Mouse (Mus musculus): ENCODE measurements around the gene Tsks. TPM values are rescaled to one million over a fixed set of nuclear protein-coding genes. Genes with fewer than 3 reads are reported as not detected.

Gene Tsks
- polyA plus RNA-seq, 1 experiment from 2014 or later: 0.14 TPM

DNA sequence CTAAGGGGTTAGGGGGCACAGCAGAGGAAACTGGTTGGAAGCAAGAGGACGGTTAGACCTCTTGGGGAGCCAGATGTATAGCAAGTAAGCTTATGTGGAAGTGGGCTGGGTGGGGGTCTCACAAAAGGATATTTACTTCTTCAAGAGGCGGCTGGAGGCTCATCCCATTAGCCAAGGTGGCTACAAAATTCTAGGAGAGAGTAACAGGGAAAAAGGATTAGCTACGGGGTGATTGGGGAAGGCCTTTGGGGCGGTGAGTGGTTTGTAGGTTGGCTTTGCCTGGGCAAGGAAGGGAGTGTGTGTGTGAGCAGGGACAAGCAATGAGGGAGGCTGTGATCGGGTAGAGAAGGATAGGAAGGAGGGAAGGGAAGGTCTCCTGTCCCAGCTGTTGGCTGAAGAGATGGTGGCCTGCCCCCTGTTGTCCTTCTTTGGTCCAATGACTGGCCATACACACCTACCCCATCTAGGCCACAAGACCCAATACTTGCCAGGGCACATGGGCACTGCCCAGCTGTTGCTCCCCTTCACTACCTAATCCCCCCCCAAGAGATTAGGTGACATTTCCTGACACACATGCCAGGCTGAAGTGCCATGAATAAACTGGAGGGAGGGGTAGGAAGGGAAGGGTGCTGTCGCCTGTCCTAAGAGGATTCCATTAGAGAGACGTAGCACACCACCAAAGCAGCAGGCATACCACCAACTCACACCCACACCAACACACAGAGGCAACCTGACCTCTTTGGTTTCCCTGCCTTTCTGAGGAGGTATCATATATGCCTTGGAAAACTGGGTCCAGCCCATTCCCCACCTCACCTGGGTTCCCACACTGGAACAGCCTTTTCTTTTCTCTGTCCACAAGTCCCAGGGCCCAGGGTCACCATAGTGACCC is 41.2 kb downstream of the Tsks start:
- Histone ChIP-seq H3K36me3 (peaks cover 37% of the 10 kb centered on the region), H3K27ac (replicated peaks) (peak overlapping the region; percentile 25; the same call in 1 of the 2 replicates), H3K27me3 (replicated peaks) (no peaks in the 10 kb centered on the region), H3K9me3 (replicated peaks) (no peaks in the 10 kb centered on the region), H3K4me3 (replicated peaks) (peak overlapping the region; percentile 99; the same call in 1 of the 2 replicates), H3K9ac (replicated peaks) (peak overlapping the region; percentile 23), H3K4me2 (peak overlapping the region; percentile 64), H3K4me1 (peaks cover 40% of the 10 kb centered on the region)
- no peak for ATAC-seq (ENCODE audit: low FRiP score)
- 85% methylated on average over 7 of the region's 7 CpGs for WGBS

- Histone ChIP-seq H3K9me3 (replicated peaks) (no peaks in the 10 kb centered on the region), H3K36me3 (peaks cover 31% of the 10 kb centered on the region), H3K9ac (replicated peaks) (no peak overlapping the region), H3K4me1 (peaks cover 41% of the 10 kb centered on the region), H3K4me3 (replicated peaks) (peak overlapping the region; percentile 99), H3K27ac (replicated peaks) (peak overlapping the region; percentile 18), H3K27me3 (replicated peaks) (no peaks in the 10 kb centered on the region), H3K4me2 (peak overlapping the region; percentile 64)
- no peak for ATAC-seq (ENCODE audit: low FRiP score)
- WGBS: 46% methylated on average over 3 of the region's 3 CpGs
Measured at GRCm38 (mm10) chr7:44984833-44985164, 41.8 kb downstream of the Tsks start.

GRCm38 (mm10) chr7:44985595-44986191 is 42.7 kb downstream of the Tsks start:
- 0% methylated on average over 44 of the region's 45 CpGs for WGBS
- Histone ChIP-seq H3K4me2 (peak overlapping the region; percentile 64), H3K9me3 (replicated peaks) (no peaks in the 10 kb centered on the region), H3K27ac (replicated peaks) (peak overlapping the region; percentile 97), H3K4me1 (peaks cover 41% of the 10 kb centered on the region), H3K36me3 (peaks cover 22% of the 10 kb centered on the region), H3K4me3 (replicated peaks) (peak overlapping the region; percentile 99), H3K27me3 (replicated peaks) (no peaks in the 10 kb centered on the region), H3K9ac (replicated peaks) (peak overlapping the region; percentile 97)
- peak; percentile 16 for ATAC-seq (ENCODE audit: low FRiP score)

DNA sequence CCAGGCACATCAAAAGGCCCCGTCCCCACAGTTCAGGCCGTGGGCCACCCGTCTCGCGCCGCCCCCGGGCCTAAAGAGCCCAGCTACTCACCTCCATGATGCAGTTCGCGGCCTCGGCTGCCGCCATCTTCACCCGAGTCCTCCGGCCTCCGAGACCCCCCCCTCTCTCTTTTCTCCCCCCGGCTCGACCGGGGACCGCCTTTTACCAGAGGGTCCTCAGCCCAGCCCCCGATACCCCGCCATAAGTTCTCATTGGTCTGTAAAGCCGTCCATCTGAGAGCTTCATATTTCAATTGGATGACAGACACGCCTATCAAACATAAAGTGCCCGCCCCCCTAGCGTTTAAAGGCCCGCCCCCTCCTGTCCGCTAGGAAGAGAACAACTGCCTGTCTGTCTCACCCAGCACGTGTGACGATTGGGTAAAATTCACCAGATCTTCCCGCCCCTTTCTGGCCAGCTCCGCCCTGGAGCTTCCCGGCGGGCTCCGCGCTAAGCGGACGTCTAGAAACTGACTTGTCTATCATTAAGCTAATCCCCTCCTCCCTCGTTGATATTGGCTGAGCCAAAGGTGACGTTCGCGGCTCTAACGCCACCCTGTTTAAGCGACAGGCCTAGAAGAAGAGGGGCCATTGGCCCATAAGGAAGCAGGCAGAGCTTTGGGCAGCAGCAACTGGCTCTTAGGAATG is 43.3 kb downstream of the Tsks start, which contains the start of gene Prmt1:
Prmt1 (minus strand) TSS at position 377 of the 687 bp plus-strand sequence.
- ATAC-seq (ENCODE audit: low FRiP score): peak; percentile 95
- H3K4me1 ChIP-seq: peaks cover 41% of the 10 kb centered on the region
- no peaks in the 10 kb centered on the region for H3K9me3 ChIP-seq (replicated peaks)
- peak within 1 kb of the TSS; percentile 97 for H3K27ac ChIP-seq (replicated peaks)
- H3K4me3 ChIP-seq (replicated peaks): peak within 1 kb of the TSS; percentile 99
- peak within 1 kb of the TSS; percentile 71 for H3K4me2 ChIP-seq
- WGBS: under 1% methylated on average over 42 of the region's 42 CpGs
- H3K36me3 ChIP-seq: peaks cover 16% of the 10 kb centered on the region
- peak within 1 kb of the TSS; percentile 97 for H3K9ac ChIP-seq (replicated peaks)
- H3K27me3 ChIP-seq (replicated peaks): no peaks in the 10 kb centered on the region

- Histone ChIP-seq H3K4me1 (peaks cover 41% of the 10 kb centered on the region), H3K9me3 (replicated peaks) (no peaks in the 10 kb centered on the region), H3K27me3 (replicated peaks) (no peaks in the 10 kb centered on the region), H3K4me3 (replicated peaks) (peak overlapping the region; percentile 99), H3K9ac (replicated peaks) (peak overlapping the region; percentile 69), H3K27ac (replicated peaks) (peak overlapping the region; percentile 94), H3K36me3 (peaks cover 13% of the 10 kb centered on the region), H3K4me2 (peak overlapping the region; percentile 71)
- WGBS: under 1% methylated on average over 29 of the region's 29 CpGs
- ATAC-seq (ENCODE audit: low FRiP score): peak; percentile 7
Measured at GRCm38 (mm10) chr7:44986879-44987718, 44.1 kb downstream of the Tsks start.

DNA sequence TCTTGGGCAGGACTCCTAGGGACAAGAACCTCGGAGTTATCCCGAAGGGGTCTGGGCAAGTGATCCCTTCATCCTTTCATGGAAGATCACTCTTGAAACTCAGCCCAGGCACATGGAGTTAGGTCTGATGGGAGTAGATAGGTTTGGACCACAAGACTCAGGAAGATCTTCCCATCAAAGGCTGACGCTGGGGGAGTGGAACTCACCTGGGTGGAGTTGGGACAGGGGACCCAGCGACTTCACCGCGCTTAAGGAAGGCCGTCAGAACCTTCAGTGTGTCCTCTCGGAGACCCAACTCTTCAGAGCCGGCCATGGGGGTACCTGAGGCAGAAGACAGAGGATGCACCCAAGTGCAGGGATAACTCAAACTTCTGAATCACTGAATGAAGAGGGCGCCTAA is 53.7 kb downstream of the Tsks start:
- Histone ChIP-seq H3K4me3 (replicated peaks) (peak overlapping the region; percentile 60), H3K4me2 (peak overlapping the region; percentile 84), H3K9ac (replicated peaks) (peak overlapping the region; percentile 8; the same call in 1 of the 2 replicates), H3K4me1 (peaks cover 34% of the 10 kb centered on the region), H3K27ac (replicated peaks) (peak overlapping the region; percentile 76; the same call in 1 of the 2 replicates), H3K9me3 (replicated peaks) (no peaks in the 10 kb centered on the region), H3K36me3 (peaks cover 18% of the 10 kb centered on the region), H3K27me3 (replicated peaks) (no peaks in the 10 kb centered on the region)
- ATAC-seq (ENCODE audit: low FRiP score): no peak
- WGBS: 21% methylated on average over 10 of the region's 10 CpGs

DNA sequence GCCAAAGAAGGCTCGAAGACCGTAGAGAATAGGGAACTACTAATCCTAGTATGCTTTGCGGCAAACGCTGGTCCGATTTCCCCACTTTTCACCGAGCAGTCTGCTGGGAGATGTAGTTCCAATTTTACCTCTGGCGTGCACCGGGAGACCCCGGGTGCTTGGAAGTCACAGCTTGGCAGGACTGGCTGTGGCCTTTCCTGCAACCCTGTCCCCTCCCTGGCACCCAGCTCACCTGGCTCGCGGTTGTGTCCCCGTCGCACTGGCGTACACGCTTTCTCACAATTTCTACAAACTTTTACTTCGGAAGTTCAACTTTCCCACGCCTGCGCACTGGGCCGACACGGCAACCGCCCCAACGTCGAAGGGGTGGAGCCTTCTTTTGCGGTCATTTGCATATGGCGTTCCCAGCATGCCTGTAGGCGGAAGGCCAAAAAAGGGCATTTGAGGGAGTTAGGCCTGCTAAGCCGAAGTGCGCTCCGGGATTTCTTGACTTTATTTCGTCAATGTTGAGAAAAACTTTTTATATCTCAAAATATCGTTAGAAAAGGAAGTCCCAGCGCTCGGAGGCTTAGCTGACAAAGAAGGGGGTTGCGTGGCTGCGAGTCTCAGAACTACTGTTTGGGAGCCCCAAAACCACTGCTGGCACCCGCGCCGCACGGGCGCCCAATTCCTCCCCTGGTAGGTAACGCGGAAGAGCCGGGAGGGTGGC is 54.4 kb downstream of the Tsks start, which contains the start of gene Irf3:
Irf3 (plus strand) TSS at position 418 of the 709 bp plus-strand sequence.
- ATAC-seq (ENCODE audit: low FRiP score): peak; percentile 93
- Histone ChIP-seq H3K9ac (replicated peaks) (peak within 1 kb of the TSS; percentile 65), H3K36me3 (peaks cover 24% of the 10 kb centered on the region), H3K27ac (replicated peaks) (peak within 1 kb of the TSS; percentile 76), H3K4me1 (peaks cover 34% of the 10 kb centered on the region), H3K27me3 (replicated peaks) (no peaks in the 10 kb centered on the region), H3K4me3 (replicated peaks) (peak within 1 kb of the TSS; percentile 60), H3K4me2 (peak within 1 kb of the TSS; percentile 84), H3K9me3 (replicated peaks) (no peaks in the 10 kb centered on the region)
- under 1% methylated on average over 43 of the region's 43 CpGs for WGBS

- 5% methylated on average over 15 of the region's 15 CpGs for WGBS
- peak; percentile 10; the same call in 1 of the 2 replicates for ATAC-seq (ENCODE audit: low FRiP score)
- Histone ChIP-seq H3K4me2 (peak overlapping the region; percentile 84), H3K9ac (replicated peaks) (peak overlapping the region; percentile 65), H3K36me3 (peaks cover 30% of the 10 kb centered on the region), H3K27me3 (replicated peaks) (no peaks in the 10 kb centered on the region), H3K4me3 (replicated peaks) (peak overlapping the region; percentile 60), H3K4me1 (peaks cover 34% of the 10 kb centered on the region), H3K9me3 (replicated peaks) (no peaks in the 10 kb centered on the region), H3K27ac (replicated peaks) (peak overlapping the region; percentile 76)
Measured at GRCm38 (mm10) chr7:44997940-44998428, 55.0 kb downstream of the Tsks start.

- H3K9ac ChIP-seq (replicated peaks): peak within 1 kb of the TSS; percentile 65
- ATAC-seq (ENCODE audit: low FRiP score): no peak
- H3K36me3 ChIP-seq: peaks cover 35% of the 10 kb centered on the region
- H3K27ac ChIP-seq (replicated peaks): peak within 1 kb of the TSS; percentile 76
- H3K27me3 ChIP-seq (replicated peaks): no peaks in the 10 kb centered on the region
- H3K4me1 ChIP-seq: peaks cover 34% of the 10 kb centered on the region
- peak within 1 kb of the TSS; percentile 84 for H3K4me2 ChIP-seq
- 5% methylated on average over 18 of the region's 18 CpGs for whole genome bisulfite sequencing
- H3K4me3 ChIP-seq (replicated peaks): peak within 1 kb of the TSS; percentile 60
- H3K9me3 ChIP-seq (replicated peaks): no peaks in the 10 kb centered on the region
Measured at GRCm38 (mm10) chr7:44998501-44998955, 55.5 kb downstream of the Tsks start, which contains the start of gene Bcl2l12. Gene Bcl2l12, minus strand, starts transcription at chr7:44998712.

DNA sequence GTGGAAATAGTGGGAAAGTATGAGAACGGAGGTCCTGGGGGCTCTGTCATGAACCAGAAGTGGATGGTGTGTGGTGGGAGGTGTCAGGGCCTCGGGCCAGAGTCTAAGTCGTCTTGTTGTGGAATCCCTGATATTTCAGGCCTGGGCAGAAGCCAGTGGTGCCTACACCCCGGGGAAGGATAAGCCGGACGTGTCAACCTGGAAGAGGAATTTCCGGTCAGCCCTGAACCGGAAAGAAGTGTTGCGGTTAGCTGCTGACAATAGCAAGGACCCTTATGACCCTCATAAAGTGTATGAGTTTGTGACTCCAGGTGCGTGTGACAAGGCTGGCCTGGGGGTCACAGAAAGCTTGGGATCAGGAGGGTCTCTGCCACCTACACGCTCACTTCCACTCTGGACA is 56.7 kb downstream of the Tsks start:
- Histone ChIP-seq H3K27ac (replicated peaks) (no peak overlapping the region), H3K9me3 (replicated peaks) (no peaks in the 10 kb centered on the region), H3K4me3 (replicated peaks) (no peak overlapping the region), H3K27me3 (replicated peaks) (no peaks in the 10 kb centered on the region), H3K9ac (replicated peaks) (no peak overlapping the region), H3K36me3 (peaks cover 44% of the 10 kb centered on the region), H3K4me1 (peaks cover 34% of the 10 kb centered on the region), H3K4me2 (peak overlapping the region; percentile 84; the same call in 1 of the 2 replicates)
- 80% methylated on average over 11 of the region's 11 CpGs for WGBS
- ATAC-seq (ENCODE audit: low FRiP score): no peak
